Mouse (Mus musculus) cerebral cortex, adult 2 months (tissue): Measurements from ENCODE around the gene Inpp5e.

Experiments
- WGBS: fragments of 180-500 bp; shearing (Covaris S2); methylation state at CpG from one replicate; pipeline ENCODE4 v1.1.7; 2018; 5-methylcytosine and 5-hydroxymethylcytosine counted together

Gene Inpp5e

GRCm38 (mm10) chr2:26408515-26409356 lies at the start of gene Inpp5e:
Gene Inpp5e (minus strand): TSS chr2:26409203.
- WGBS, result under 1% methylated on average over 57 of the region's 57 CpGs

DNA sequence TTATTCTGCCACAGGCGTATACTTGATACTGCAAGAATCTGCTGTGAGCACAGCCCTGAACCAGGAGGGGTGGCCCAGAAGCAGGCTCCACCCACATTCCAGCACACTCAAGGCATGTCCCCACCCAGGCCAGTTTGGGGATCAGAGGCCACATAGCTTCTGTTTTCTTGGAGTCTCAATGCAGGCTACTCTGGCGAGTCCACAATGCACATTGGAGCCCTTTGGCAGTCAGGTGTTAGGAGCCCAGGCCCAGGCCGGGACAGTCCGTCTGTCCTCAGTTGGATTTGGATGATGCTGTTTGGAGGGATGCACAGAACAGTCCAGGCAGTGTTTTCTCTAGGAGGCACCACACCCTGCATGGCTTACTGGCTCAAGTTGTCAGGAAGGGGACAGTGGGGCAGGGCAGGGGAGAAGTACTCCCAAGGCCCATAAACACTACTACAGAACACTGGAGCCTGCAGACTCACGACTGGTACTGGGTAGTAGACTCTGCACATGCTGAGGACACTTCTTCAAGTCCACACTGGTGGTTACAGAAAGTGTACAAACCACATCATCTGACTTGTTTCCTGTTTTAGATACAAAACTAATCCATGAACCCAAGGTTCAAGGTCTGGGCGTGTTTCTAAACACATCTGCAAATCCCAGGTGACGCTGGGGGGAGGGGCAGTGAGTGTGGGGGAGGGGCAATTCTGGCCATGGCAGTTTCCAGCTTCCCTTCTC lies 49.6 kb upstream of the Inpp5e start:
- 48% methylated on average over 7 of the region's 7 CpGs for WGBS

GRCm38 (mm10) chr2:26449121-26450060 lies 40.4 kb upstream of the Inpp5e start:
- 14% methylated on average over 5 of the region's 5 CpGs for WGBS

GRCm38 (mm10) chr2:26447451-26447850 lies 38.4 kb upstream of the Inpp5e start:
- WGBS, result 62% methylated on average over 1 of the region's 1 CpGs

DNA sequence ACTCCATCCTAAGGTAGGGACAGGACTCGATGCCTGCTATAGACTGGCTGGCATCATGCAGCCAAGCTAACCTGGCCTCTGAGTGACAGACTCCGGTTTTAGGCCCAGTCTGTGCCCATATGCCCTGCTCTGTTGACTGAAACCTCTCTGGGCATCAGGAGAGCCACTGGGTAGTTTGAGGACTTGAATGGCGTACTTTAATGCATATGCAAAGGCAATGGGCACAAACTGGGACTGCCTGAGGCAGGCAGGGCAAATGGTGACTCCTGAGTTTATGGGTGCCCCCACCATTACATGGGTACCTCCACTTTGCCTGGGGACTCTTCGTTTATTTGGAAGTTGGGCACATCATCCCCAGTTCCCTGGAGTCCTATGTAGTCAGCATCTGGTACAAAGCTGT lies 37.7 kb upstream of the Inpp5e start:
- 61% methylated on average over 4 of the region's 4 CpGs for WGBS

- under 1% methylated on average over 44 of the region's 44 CpGs for WGBS
Measured at GRCm38 (mm10) chr2:26445666-26446445, 36.9 kb upstream of the Inpp5e start.

DNA sequence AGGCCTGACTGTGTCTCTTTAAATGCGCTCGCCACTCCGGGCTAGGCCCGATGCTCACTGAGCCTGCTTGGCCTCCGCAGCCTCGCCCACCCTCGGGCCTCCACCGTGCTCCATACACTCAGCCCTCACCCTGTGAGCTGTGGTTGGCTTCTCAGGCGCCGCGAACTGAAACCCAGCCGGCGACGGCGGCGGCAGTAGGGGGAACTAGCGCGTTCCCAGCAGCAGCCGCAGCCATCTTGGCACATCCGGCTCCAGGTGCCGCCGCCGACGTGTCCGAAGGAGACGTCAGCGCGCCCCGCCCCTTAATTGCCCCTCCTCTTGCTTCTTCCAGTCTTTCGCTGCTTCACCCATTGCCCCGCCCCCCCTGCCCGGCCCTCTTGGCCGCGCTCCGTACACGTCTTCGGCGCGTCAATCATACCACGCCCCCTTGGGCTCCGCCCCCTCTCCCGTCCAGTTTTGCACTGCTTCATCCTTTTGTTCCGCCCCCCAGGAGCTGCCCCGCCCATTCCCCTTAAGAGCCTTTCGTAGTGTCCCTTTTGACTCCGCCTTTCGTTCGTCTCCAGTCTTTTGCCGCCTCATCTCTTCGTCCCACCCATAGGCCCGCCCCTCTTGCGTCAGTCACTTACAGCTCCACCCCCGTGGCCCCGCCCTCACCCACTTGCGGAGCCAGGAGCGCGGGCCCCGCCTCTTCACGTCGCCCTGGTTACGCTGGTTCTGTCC lies 36.1 kb upstream of the Inpp5e start, which contains the start of gene Sec16a:
Gene Sec16a, minus strand, starts transcription at position 271 of the 720 bp plus-strand sequence.
- WGBS, result under 1% methylated on average over 61 of the region's 61 CpGs

- WGBS, result 2% methylated on average over 15 of the region's 15 CpGs
Measured at GRCm38 (mm10) chr2:26444368-26444767, 35.4 kb upstream of the Inpp5e start.

- WGBS, result 24% methylated on average over 3 of the region's 3 CpGs
Measured at GRCm38 (mm10) chr2:26443876-26444275, 34.9 kb upstream of the Inpp5e start.

- 63% methylated on average over 1 of the region's 1 CpGs for WGBS
Measured at GRCm38 (mm10) chr2:26442843-26443242, 33.8 kb upstream of the Inpp5e start.

- 24% methylated on average over 5 of the region's 5 CpGs for WGBS
Measured at GRCm38 (mm10) chr2:26441688-26442087, 32.7 kb upstream of the Inpp5e start.

GRCm38 (mm10) chr2:26441261-26441660 lies 32.3 kb upstream of the Inpp5e start:
- 91% methylated on average over 4 of the region's 4 CpGs for WGBS

- 94% methylated on average over 6 of the region's 6 CpGs for WGBS
Measured at GRCm38 (mm10) chr2:26439671-26440070, 30.7 kb upstream of the Inpp5e start.

- WGBS, result 72% methylated on average over 7 of the region's 7 CpGs
Measured at GRCm38 (mm10) chr2:26438373-26438772, 29.4 kb upstream of the Inpp5e start.

- 36% methylated on average over 4 of the region's 4 CpGs for WGBS
Measured at GRCm38 (mm10) chr2:26437221-26437620, 28.2 kb upstream of the Inpp5e start.

DNA sequence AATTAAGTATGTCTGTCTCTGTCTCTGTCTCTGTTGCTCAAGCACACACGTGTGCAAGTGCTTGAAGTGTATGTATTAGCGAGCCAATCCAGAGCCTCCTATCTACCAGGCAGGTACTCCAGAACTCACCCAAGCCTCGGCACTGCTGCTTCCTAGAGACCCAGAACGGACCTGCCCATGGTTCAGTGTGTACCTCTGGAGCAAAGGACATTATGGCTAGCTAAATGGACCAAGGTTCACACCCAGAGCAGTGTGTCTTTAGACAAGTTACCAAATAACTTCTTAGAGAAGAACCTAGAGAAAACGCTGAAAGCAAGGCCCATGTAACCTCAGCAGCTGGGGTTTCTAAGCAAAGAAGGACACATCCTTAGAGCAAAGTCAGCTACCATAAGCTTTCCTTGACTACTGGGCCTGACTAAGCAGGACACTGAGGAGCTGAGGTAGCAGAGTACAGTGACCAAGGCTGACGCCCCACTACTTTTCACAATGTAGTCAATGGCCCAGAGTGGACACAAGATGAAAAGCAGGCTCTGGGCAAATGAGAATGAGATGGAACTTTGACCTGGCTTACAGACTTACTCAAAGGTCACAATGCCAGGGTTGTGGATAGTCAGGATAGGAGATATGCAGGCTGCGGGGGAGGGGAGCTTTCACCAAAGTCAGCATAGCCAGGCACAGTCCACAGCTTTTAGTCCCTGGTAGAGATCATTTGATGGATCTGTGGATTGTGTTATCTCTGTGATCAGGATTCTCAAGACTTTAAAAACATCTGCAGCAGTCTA lies 26.0 kb upstream of the Inpp5e start:
- 91% methylated on average over 7 of the region's 7 CpGs for WGBS

DNA sequence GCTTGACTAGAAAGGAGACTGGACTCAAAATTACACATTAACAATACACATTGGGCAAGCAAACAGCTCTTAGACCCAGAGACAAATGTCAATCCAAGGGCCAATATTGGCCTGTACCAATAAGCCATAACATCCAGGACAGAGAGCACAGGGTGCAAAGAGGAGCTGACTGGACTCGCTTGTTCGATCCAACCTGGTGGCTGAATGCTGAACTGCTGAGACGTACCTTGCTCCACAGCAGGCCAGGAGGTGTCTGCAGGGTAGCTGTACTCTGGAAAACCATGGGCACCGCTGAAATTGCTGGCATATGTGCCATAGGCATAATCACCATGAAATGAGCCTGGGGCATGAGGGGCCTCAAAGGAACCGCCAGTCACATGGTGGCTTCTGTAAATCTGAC lies 20.8 kb upstream of the Inpp5e start:
- WGBS, result 95% methylated on average over 5 of the region's 5 CpGs

GRCm38 (mm10) chr2:26424541-26424940 lies 15.5 kb upstream of the Inpp5e start:
- 99% methylated on average over 2 of the region's 2 CpGs for WGBS

DNA sequence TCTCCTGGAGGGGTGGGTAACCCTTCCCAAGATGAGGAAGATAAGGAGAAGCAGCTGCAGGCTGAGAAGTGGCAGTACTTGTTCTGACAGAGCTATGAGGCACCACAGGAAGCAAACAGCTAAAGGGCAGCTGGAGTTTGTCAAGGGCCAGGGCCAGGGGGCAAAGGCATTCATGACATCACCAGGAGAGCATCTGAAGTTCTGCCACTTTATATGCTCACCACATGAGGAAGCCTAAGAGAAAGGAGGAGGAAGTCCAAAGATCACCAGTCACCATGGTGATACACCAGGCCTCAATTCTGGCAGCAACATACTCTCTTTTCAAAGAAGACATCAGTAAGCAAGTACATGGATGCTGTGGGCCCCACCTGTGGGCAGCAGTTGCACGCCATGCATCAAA lies 14.1 kb upstream of the Inpp5e start:
- WGBS, result 100% methylated on average over 1 of the region's 1 CpGs
